Mouse (Mus musculus) midbrain, embryonic 11.5 days (tissue): ENCODE data around the gene Pax2. TPM values are rescaled to one million over a fixed set of nuclear protein-coding genes. Genes with fewer than 3 reads are reported as not detected.
A peak's percentile ranks its signal among the peaks of the same experiment; 100 is the strongest.

Experiments
- ATAC-seq: fragments of 200-750 bp; cut with Nextera tagmentation; 2 replicates; pipeline ENCODE4 v1.8.0; 2017; ENCODE audit warnings: moderate TSS enrichment, moderate library complexity; ENCODE audit not compliant: low FRiP score
- DNase-seq: peaks from one replicate; pipeline ENCODE4 v3.0.0; 2015; ENCODE audit warnings: low spot score; ENCODE audit errors: missing footprints
- H3K27ac ChIP-seq: fragments of 300-500 bp; sonication (generic); 2 replicates; pipeline ENCODE4 v1.5.1; 2014; ENCODE audit warnings: low read depth, low read length
- H3K27me3 ChIP-seq: fragments of 300-500 bp; sonication (generic); 2 replicates; pipeline ENCODE4 v1.6.1; 2014; ENCODE audit warnings: mild to moderate bottlenecking, low read length, moderate library complexity, mixed read lengths; ENCODE audit not compliant: control insufficient read depth, insufficient read depth
- H3K36me3 ChIP-seq: fragments of 300-500 bp; sonication (generic); 2 replicates; pipeline ENCODE4 v1.6.1; 2014; ENCODE audit warnings: mild to moderate bottlenecking, low read length, moderate library complexity, mixed read lengths; ENCODE audit not compliant: control insufficient read depth, insufficient read depth
- H3K4me1 ChIP-seq: fragments of 300-500 bp; sonication (generic); 2 replicates; pipeline ENCODE4 v1.6.1; 2014; ENCODE audit warnings: low read length; ENCODE audit not compliant: control insufficient read depth, insufficient read depth
- H3K4me2 ChIP-seq: fragments of 300-500 bp; sonication (generic); 2 replicates; pipeline ENCODE4 v1.6.1; 2014; ENCODE audit warnings: mild to moderate bottlenecking, moderate library complexity
- H3K4me3 ChIP-seq: fragments of 300-500 bp; sonication (generic); 2 replicates; pipeline ENCODE4 v1.5.1; 2014; ENCODE audit warnings: low read depth, low read length
- H3K9ac ChIP-seq: fragments of 300-500 bp; sonication (generic); 2 replicates; pipeline ENCODE4 v1.6.1; 2014; ENCODE audit warnings: low read length
- H3K9me3 ChIP-seq: fragments of 300-500 bp; sonication (generic); 2 replicates; pipeline ENCODE4 v1.6.1; 2016; ENCODE audit warnings: low read length; ENCODE audit not compliant: control insufficient read depth
- WGBS: fragments of 180-500 bp; shearing (Covaris S2); extraction: QIAGEN DNeasy Blood & Tissue Kit; methylation state at CpG from one replicate; pipeline ENCODE4 v1.1.7; 2014; 5-methylcytosine and 5-hydroxymethylcytosine counted together
- polyA plus RNA-seq: library from polyadenylated mRNA; unstranded; fragments of >200 nt; fragmentation: Nextera tagmentation; extraction: Ambion mirVana; gene quantifications from 2 replicates; pipeline ENCODE4 v1.2.1, GENCODE M21; 2014

Pax2 gene
- polyA plus RNA-seq, 1 experiment from 2014 or later: 0.34 TPM

- no peaks in the 10 kb centered on the region for H3K36me3 ChIP-seq
- no peak overlapping the region for H3K4me2 ChIP-seq
- H3K27ac ChIP-seq: no peak overlapping the region
- no peaks in the 10 kb centered on the region for H3K9me3 ChIP-seq
- no peak overlapping the region for H3K4me3 ChIP-seq
- no peak for ATAC-seq
- 43% methylated on average over 21 of the region's 21 CpGs for WGBS
- no peaks in the 10 kb centered on the region for H3K27me3 ChIP-seq
- DNase-seq: no peak
- peaks cover 6% of the 10 kb centered on the region for H3K4me1 ChIP-seq
- no peak overlapping the region for H3K9ac ChIP-seq
These were observed 41.5 kb downstream of the Pax2 start for GRCm38 (mm10) chr19:44797110-44798060.

DNA sequence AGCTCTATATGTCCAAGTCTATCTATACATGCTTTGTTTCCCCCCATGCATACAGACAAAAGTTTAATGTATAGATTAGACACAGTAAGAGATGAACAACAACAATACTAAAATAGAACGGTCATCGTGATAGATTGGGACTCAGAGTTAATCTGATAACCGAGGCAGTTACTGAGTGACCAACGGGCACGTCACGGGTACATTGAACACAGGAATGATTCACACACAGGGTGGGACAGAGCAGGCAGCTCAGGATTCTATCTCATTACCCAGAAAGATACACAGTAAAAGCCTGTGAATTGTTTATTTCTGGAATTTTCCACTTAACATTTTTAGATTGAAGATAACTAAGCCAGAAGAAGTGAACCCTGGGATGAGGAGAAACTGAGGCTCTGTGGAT is 42.9 kb downstream of the Pax2 start:
- Histone ChIP-seq H3K4me1 (peaks cover 6% of the 10 kb centered on the region), H3K27ac (no peak overlapping the region)
- no peak for ATAC-seq

GRCm38 (mm10) chr19:44799156-44799555 is 43.3 kb downstream of the Pax2 start:
- no peak overlapping the region for H3K9ac ChIP-seq
- peaks cover 6% of the 10 kb centered on the region for H3K4me1 ChIP-seq
- no peak for ATAC-seq
- no peak overlapping the region for H3K27ac ChIP-seq
- H3K9me3 ChIP-seq: no peaks in the 10 kb centered on the region
- WGBS: 85% methylated on average over 5 of the region's 5 CpGs
- H3K36me3 ChIP-seq: no peaks in the 10 kb centered on the region
- no peak overlapping the region for H3K4me2 ChIP-seq
- no peak for DNase-seq
- no peaks in the 10 kb centered on the region; the same call in 1 of the 2 replicates for H3K27me3 ChIP-seq
- H3K4me3 ChIP-seq: no peak overlapping the region

More for the DNA sequence above, 42.9 kb downstream of the Pax2 start:
- Histone ChIP-seq H3K4me3 (no peak overlapping the region), H3K36me3 (no peaks in the 10 kb centered on the region), H3K9ac (no peak overlapping the region), H3K27me3 (no peaks in the 10 kb centered on the region; the same call in 1 of the 2 replicates), H3K4me2 (no peak overlapping the region), H3K9me3 (no peaks in the 10 kb centered on the region)
- WGBS: 90% methylated on average over 6 of the region's 6 CpGs
- DNase-seq: no peak

GRCm38 (mm10) chr19:44800327-44800726 is 44.5 kb downstream of the Pax2 start:
- Histone ChIP-seq H3K4me1 (peaks cover 6% of the 10 kb centered on the region), H3K9me3 (no peaks in the 10 kb centered on the region), H3K27ac (no peak overlapping the region), H3K4me3 (no peak overlapping the region), H3K9ac (no peak overlapping the region), H3K27me3 (no peaks in the 10 kb centered on the region; the same call in 1 of the 2 replicates), H3K4me2 (no peak overlapping the region), H3K36me3 (no peaks in the 10 kb centered on the region)
- 70% methylated on average over 6 of the region's 6 CpGs for WGBS
- no peak for DNase-seq
- ATAC-seq: no peak

DNA sequence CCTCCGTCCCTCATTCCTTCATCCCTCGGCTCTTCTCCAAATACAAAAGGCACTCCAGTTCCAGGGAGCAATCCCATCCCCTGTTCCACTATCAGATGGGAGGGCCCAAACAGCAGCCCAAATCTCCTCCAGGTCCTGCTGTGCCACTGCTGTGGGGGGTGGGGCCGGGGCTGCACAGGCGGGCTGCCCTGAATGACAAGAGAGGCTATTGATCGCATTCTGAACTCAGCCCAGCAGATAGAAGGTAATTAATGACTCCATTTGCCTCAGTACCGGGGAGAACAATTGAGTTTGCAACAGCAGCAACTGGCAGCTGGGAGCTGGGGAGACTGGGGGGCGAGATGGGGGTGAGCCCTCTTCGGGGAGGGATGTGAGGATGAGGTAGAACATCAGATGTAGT is 52.9 kb downstream of the Pax2 start:
- no peak overlapping the region for H3K4me2 ChIP-seq

DNA sequence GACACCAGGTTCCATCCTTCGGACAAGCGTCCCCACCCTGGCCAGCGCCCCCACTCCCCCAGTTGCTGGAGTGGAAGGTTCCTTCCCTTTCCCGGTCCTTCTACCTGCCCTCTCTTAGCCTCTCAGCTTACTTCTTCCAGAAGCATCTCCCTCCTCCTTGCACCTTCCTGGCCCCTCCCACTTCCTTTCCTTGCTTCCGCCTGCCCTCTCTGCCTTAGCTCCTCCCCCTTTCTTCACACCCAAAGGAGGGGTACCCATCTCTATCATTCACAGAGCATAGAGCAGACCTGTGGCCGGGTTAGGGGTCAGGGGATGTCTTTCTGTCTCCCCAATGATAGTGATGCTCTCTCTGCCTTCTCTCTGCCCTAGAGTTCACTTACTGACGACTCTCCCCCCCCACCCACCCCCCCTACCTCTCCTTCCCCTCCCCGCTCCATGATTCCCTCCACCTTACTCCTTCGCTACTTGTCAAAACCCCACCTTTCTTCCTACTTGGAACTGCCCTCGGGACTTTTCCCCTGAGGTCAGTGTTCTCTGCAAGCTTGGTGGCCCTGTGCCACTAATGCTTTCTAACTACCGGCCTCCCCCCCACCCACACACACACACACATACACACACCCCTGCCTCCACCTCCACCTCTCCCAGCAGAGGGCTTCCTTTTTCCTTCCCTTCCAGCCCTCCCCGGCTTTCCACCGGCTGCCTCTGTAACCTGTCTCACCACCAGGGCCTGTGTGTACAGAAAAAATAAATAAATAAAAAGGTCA is 57.0 kb downstream of the Pax2 start:
- WGBS: 71% methylated on average over 13 of the region's 13 CpGs
- DNase-seq (no peak), ATAC-seq (no peak)
- no peaks in the 10 kb centered on the region for H3K36me3 ChIP-seq
- no peak overlapping the region for H3K4me3 ChIP-seq
- no peak overlapping the region for H3K27ac ChIP-seq
- H3K9ac ChIP-seq: no peak overlapping the region
- no peak overlapping the region for H3K4me2 ChIP-seq
- H3K9me3 ChIP-seq: no peaks in the 10 kb centered on the region
- peaks cover 6% of the 10 kb centered on the region for H3K4me1 ChIP-seq
- H3K27me3 ChIP-seq: no peaks in the 10 kb centered on the region

More for the DNA sequence above, 52.9 kb downstream of the Pax2 start:
- H3K9me3 ChIP-seq: no peaks in the 10 kb centered on the region
- H3K36me3 ChIP-seq: no peaks in the 10 kb centered on the region
- H3K9ac ChIP-seq: no peak overlapping the region
- WGBS: 4% methylated on average over 8 of the region's 8 CpGs
- H3K27me3 ChIP-seq: no peaks in the 10 kb centered on the region
- peak; percentile 88 for DNase-seq
- H3K27ac ChIP-seq: no peak overlapping the region
- H3K4me1 ChIP-seq: peaks cover 4% of the 10 kb centered on the region; the same call in 1 of the 2 replicates
- H3K4me3 ChIP-seq: no peak overlapping the region
- no peak for ATAC-seq

GRCm38 (mm10) chr19:44815111-44815510 is 59.3 kb downstream of the Pax2 start:
- Histone ChIP-seq H3K36me3 (no peaks in the 10 kb centered on the region), H3K9ac (no peak overlapping the region), H3K4me3 (no peak overlapping the region), H3K4me2 (no peak overlapping the region), H3K27ac (no peak overlapping the region), H3K9me3 (no peaks in the 10 kb centered on the region), H3K27me3 (no peaks in the 10 kb centered on the region), H3K4me1 (peaks cover 4% of the 10 kb centered on the region)
- no peak for DNase-seq
- ATAC-seq: no peak
- 86% methylated on average over 3 of the region's 3 CpGs for WGBS

DNA sequence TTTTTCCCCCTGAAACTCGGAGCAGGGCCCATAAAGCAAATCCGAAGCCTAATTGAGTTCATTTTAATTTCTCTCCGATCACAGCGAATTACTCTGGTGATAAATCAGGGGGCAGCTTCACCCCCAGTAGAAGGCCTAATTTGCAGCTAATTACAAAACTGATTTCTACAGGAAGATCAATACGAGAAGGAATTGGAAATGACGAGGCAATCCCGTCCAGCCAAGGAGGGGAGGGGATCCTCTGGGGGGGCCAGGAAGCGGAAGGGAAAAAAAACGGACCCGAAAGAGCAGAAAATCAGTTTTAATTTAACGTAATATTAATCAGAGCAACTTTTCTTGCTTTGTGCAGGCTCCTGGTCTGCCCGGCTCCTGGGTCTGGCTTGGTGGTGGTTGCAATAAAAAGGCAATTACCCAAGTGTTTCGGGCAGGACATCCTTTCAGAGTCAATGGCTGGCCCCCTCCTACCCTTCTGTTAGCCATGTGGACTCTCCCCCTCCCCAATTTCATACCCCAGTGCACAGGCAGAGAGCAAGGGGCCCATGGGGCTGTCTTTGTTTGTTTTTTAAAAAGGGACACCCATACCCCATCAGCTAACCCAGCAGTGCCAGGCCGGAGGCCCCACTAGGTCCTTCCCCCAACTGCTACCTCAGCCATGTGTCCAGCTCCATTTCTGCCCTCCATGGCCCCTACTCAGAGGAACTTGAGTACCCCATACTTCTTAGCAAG is 61.7 kb downstream of the Pax2 start:
- 63% methylated on average over 14 of the region's 14 CpGs for WGBS
- Histone ChIP-seq H3K9ac (no peak overlapping the region), H3K9me3 (no peaks in the 10 kb centered on the region), H3K4me1 (peaks cover 7% of the 10 kb centered on the region), H3K27me3 (peaks cover 2% of the 10 kb centered on the region), H3K4me3 (no peak overlapping the region), H3K36me3 (no peaks in the 10 kb centered on the region), H3K27ac (no peak overlapping the region), H3K4me2 (no peak overlapping the region)
- DNase-seq: no peak
- no peak for ATAC-seq
